Mouse (Mus musculus) G1E (cell line): Measurements from ENCODE around the gene Cldn6.

Source experiments
- CTCF ChIP-seq: IDR thresholded peaks from 2 replicates; pipeline ENCODE4 v1.5.1; 2012; ENCODE audit warnings: low read depth, low read length, inconsistent platforms, mixed read lengths
- GATA1 ChIP-seq: IDR thresholded peaks from 2 replicates; pipeline ENCODE4 v1.6.1; 2012; ENCODE audit warnings: borderline replicate concordance, low read length, inconsistent platforms, mixed read lengths
- POLR2AphosphoS5 ChIP-seq: IDR thresholded peaks from 2 replicates; pipeline ENCODE4 v1.6.1; 2012; ENCODE audit warnings: low read depth, low read length, inconsistent platforms; ENCODE audit not compliant: insufficient replicate concordance
- TAL1 ChIP-seq: conservative IDR thresholded peaks from 2 replicates; pipeline ENCODE4 v1.6.1; 2012; ENCODE audit warnings: low read depth, low read length, inconsistent platforms, mixed read lengths

GRCm38 (mm10) chr17:23654001-23654400 lies 25.0 kb upstream of the Cldn6 start:
- no peak for TF ChIP-seq CTCF
- no peak for TF ChIP-seq GATA1
- no peak for TF ChIP-seq TAL1
- no peak for TF ChIP-seq POLR2AphosphoS5
